Mouse (Mus musculus) hindlimb bud, embryonic 11.5 days (tissue): ENCODE measurements around the gene Mink1.
A peak's percentile ranks its signal among the peaks of the same experiment; 100 is the strongest.

Source experiments
- DNase-seq: peaks from one replicate; pipeline ENCODE4 v3.0.0-alpha.2; 2012; ENCODE audit warnings: low read depth, low spot score; ENCODE audit errors: extremely low spot score

Mink1 gene

DNA sequence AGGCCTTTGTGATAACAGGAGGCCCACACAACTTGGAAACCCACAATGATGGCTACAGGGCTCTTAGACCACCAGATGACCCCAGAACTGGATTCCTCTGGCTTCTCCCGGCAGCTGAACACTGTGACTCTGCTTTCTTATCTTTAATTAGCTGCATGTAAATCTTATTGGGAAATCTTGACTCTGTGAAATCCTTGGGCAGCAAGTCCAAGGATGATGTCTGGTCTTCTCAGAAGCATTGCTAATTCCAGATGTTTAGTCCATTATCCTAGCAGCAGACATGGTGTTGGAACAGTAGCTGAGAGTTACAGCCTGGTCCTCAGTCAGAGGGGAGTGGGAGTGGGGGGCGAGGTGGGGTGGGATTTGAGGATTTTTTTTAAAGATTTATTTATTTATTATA, 65.8 kb downstream of the Mink1 start:
- no peak for DNase-seq

DNA sequence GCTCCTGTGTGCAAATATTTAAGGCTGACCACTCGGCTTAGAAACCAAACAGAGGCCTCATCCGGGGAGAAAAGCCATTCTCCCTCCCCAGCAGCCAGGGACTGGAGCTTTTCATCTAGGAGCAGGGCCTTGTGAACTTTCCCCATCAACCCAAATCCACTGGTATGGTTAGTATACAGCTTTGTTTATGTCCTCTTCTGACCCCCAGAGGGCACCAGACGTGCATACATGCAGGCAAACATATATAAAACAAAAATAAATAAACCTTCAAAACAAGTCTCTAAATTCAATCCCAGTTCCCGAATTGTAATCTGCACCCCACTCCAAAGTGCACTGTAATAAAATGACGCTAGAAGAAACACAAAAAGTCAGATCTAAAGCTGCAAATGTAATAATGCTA, 66.9 kb downstream of the Mink1 start:
- no peak for DNase-seq

DNA sequence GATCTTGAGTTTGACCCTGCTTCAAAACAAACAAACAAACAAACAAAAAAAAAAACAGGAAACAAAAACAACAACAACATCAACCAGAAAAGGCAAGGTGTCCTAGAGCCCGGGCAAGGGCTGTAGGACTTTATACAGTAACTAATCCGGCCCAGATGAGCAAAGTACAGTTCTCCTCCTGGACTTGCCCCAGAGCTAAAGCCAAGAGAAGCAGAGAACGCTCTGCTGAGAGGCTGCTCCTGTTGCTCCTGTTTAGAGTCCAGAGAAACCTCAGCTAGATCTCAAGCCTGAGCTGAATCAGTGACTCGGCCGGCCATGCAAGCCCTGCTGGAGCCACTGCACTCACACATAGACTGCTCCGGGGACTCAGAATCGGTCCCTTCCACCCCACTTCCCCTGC, 67.4 kb downstream of the Mink1 start:
- no peak for DNase-seq

DNA sequence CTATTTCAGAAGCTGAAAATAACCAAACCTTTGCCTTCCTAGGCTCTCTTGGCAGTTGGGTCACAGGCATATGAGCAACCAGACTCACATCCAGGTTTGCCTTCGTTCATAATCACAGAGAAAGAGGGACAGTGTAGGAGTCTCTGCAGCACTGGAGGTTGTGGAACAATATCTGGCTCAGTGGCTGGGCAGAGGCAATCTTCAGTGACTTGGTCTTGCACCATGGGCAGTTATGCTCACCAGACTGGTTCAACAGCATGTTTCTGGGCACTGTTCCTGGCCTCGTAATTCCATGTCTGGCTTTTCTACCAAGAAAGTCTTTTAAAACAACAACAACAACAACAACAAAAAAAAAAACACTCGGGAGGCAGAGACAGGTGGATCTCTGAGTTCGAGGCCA, 72.9 kb downstream of the Mink1 start:
- DNase-seq = no peak

DNA sequence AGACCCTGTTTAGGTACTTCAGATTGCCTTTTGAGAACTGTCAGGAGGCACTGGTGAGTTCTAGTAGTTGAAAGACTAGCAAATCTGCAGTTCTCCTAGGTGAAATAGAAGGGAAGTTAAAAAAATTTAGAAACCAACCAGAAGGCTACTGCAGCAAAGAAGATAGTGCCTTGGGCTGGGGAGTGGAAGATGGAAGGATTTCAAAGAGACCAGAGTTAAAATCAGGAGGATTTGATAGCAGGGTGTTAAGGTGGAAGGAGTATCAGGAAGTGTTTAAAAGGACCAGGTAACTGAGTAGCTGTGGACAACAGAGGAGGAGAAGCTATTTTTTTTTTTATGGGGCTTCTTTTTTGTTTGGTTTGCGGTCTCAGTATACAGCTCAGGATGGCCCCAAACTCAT, 75.1 kb downstream of the Mink1 start:
- no peak for DNase-seq

DNA sequence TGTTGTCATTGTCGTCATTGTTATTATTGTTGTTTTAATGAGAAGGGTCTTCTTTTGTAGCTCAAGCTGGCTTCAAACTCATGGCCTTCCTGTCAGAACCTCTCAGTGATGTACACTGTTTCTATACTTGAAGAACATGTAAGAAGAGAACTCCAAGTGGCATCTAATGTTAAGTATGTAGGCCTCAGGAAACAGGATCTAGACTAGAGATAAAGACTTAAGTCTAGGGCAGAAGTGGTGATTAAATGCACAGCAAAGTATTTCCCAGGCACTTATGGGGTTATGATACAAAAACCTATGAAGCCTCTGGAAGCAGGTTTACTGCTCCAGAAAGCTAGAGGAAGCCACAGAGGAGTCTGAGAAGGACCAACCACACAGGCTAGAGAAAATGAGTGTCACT, 75.6 kb downstream of the Mink1 start:
- DNase-seq = no peak

DNA sequence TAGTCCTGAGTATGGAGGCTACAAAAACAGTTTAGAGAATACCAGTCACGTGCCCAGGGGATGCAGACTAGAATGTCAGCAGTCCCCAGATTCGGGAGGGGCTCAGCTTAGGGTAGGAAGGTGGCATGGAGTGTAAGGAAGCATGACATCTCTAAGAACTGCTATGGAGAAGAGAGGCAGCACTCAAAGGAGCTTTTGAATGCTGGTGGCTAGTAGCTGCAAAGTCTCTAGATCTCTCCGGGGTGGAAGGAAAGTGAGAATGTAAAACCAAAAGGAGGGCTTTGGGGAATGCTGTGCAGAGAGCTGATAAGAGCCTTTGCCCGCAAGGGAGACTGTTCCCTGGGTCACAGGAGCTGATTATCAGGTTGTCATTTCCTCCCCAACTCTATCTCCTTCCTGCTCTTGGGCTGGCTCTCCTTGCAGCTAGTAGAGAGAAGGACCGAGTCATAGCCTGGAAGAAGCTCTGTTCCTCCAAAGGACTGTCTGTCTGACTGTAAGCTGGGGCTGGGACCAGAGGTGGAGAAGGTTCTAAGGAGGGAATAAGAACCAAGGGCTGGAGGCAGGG, 76.1 kb downstream of the Mink1 start, which contains the start of gene Gp1ba:
TSS of gene Gp1ba (plus strand) at position 409 of the 565 bp plus-strand sequence.
- DNase-seq = no peak

DNA sequence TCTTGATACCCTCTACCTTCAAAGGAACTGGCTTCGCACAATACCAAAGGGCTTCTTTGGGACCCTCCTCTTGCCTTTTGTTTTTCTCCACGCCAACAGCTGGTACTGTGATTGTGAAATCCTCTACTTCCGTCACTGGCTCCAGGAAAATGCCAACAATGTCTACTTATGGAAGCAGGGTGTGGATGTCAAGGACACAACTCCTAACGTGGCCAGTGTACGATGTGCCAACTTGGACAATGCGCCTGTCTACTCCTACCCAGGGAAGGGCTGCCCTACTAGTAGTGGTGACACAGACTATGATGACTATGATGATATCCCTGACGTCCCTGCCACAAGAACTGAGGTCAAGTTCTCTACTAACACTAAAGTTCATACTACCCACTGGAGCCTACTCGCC, 77.3 kb downstream of the Mink1 start:
- DNase-seq = no peak

DNA sequence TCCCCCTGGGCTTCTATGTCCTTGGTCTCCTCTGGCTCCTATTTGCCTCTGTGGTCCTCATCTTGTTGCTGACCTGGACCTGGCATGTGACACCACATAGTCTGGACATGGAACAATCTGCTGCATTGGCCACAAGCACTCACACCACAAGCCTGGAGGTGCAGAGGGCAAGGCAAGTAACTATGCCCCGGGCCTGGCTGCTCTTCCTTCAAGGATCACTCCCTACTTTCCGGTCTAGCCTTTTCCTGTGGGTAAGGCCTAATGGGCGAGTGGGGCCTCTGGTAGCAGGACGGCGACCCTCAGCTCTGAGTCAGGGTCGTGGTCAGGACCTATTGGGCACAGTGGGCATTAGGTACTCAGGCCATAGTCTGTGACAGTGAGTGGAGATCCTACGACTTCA, 78.6 kb downstream of the Mink1 start:
- no peak for DNase-seq

DNA sequence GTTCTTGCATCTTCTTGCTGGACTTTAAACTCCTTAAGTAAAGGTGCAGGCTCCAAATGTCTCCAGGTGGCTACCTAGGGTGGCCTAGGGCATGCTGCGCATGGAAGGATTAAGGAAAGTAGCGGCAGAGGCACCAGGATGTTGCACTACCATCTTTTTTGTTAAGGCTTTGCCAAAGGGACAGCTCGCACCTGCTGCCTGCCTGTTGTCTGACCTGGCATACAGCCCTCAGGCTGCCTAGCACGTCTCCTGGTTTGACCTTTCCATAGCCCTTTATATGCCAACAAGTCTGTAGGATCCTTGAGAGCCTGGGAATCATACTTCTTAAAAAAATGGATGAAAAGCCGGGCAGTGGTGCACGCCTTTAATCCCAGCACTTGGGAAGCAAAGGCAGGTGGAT, 80.4 kb downstream of the Mink1 start:
- DNase-seq = no peak

DNA sequence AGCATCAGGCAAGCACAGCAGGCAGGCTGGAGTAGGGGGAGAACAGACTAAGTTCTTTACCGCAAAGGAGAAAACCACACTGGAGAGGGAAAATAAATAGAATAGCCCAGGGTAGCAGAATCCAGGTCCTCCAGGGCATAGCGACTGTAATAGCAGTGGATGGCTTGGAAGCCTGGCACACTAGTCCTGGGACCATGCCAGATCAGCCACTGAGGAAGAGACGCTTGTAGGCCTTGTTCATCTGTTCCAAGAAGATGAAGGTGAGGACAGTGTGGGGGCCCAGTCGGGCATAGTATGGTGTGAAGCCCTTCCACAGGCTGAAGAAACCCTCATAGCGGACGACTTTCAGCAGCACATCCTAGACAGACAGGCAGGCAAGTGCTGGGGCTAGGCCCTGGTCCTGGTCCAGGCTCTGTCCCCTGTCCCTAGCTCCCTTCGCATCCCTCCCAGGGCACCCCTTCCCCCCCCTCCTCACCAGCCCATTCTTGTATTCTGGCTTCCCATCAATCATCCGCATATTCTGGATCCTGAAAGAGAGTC, 82.0 kb downstream of the Mink1 start:
- DNase-seq = no peak

DNA sequence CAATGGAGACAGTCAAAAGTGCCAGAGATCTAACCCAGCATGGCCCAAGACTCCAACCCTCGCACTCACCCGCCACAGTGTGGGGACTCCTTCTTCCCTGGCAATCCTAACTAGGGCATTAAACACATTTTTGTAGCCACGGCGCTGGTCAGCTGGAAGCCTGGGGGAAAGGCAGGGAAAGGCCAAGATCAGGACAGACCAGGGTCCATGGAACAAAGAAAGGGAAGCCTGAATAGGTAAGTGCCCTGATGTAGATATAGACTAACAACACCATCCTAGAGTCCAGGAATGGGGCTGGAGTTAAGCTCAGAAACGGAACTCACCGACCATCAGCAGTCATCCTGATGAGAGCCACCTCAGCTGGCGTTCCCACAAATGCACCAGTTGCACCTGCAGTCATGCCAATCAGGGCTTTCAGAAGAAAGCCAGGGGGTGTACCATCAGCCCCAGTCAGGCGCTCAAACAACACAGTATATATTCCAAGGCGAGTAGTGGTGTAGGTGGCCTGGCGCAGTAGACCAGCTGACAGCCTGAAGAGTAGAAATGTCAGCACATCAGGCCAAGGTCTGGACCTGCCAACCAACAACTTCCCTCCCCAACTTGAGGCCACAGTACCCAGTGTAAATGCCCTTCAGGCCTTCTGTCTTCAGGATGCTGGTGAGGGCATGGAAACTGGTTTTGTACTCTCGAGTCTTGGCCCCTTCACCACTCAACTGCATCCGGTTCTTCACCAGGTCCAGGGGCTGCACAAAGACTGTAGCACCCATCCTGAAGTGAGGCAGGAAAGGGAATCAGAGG, 83.0 kb downstream of the Mink1 start:
- no peak for DNase-seq

DNA sequence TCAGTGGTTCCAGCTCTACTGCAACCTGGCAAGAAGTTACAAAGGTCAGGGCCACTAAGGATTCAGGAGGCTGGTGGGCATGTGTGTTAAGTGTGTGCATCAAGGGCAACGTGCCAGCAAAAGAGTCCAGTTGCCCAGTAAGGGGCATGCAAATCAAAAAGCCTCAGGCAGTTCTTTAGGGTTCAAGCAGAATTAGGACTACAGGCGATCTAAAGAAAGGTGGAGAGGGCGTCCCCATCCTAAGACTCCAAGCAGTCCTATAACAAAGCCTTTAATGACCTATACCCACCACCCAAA, 83.5 kb downstream of the Mink1 start:
- DNase-seq = no peak

DNA sequence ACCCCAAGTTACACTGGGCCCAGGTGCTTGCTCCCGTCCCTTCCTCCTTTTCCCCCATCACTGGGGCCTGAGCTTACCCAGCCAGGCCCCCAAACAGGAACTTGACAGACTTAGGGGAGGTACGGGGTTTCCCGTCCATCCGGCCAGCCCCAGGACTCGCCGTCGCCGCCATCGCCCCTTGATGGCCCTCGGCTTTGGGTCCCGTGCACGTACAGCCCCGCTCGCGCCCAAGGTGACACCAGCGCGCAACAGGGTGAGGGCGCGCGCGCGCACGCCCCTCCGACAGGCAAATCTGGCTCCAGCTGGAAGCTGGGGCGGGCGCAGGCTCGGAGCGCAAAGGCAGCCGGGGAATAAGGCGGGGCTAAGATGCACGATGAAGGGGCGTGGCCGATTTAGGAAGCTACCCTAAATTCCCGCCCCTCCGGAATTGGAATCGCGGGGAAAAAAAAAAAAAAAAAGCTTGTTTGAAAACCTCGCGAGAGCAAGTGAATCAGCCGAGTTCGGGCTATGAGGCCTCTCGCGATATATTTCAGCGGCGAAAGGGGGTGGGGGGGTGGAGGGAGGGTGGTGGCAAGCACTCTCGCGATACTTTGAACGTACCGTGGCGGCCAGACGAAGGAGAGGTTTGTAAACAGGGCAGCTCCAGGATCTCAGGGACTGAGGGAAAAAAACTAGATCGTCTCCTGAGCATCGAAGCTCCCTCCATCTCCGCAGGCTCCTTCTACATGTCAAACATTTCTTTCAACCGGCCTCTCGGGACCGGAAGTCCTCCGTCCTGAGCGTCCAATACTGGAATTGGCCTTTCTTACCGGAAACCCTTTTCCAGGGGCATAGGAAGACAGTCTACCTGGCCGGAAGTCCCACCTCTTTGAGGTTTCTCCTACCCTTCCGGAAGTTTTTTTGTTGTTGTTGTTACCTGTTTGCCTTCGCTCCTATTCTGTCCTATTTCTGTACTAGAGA, 84.3 kb downstream of the Mink1 start, which contains the start of the genes Rnf167 and Slc25a11:
TSS of gene Rnf167 (plus strand) at position 545 of the 960 bp plus-strand sequence.
TSS of gene Slc25a11 (minus strand) at position 789 of the 960 bp plus-strand sequence.
- peak; percentile 97 for DNase-seq

DNA sequence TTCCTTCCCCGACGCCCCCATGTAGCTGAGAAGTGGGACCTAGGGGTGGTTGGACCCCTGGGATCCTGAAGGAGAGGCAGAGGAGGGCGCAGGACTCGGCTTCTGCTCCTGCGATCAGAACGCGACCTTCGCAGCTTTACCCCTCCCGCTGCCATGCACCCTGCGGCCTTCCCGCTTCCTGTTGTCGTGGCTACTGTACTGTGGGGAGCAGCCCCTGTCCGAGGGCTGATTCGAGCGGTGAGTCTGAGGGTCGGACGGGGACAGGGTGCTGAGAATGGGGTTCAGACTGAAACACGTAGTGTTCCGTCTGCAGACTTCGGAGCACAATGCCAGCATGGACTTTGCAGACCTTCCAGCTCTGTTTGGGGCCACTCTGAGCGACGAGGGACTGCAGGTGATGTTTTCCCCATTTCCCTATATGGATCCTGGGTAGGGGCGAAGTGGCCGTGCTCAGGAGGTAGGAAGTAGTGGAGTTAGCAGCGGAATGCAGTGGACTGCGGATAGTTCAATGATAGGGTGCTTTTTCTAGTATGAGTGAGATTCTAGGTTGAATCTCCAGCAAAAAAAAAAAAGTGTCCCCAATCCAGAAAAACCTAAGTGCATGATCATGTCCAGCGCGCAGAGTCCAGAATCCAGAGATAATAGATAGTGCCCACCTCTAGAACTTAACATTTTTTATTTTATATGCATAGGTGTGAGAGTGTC, 85.2 kb downstream of the Mink1 start:
- DNase-seq = no peak

DNA sequence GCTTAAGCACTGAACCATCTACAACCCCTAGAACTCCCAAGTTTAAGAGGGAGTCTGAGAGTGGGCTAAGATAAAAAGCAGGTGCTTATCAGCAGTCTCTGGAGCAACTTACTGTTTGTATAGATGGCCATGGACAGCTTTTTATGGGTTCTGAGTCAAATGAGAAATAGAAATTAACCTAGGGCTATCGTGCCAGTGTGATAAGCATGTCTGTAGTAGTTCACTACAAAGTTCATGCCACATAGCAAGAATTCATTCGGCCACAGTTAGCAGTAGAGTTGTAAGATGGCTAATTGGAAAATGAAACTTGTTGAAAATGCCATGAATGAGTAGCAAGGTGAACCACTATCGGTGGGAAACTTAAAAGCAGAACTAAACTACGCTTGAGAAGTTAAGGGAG, 85.8 kb downstream of the Mink1 start:
- no peak for DNase-seq

DNA sequence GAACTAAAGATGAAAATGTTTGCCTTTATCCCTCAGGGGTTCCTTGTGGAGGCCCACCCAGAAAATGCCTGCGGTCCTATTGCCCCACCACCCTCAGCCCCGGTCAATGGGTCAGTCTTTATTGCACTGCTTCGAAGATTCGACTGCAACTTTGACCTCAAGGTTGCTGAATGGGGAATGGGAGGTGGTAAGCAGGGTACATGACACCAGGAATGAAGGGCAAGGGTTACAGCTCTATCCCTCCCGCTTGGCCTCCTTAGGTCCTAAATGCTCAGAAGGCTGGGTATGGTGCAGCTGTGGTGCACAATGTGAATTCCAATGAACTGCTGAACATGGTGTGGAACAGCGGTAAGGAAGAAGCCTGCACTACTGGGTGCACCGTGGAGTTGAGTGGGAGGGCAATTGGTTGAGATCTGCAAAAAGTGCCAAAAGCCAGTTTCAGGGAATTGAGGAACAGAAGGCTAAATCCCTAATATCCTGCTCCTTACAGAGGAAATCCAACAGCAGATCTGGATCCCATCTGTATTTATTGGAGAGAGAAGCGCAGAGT, 86.6 kb downstream of the Mink1 start:
- no peak for DNase-seq

DNA sequence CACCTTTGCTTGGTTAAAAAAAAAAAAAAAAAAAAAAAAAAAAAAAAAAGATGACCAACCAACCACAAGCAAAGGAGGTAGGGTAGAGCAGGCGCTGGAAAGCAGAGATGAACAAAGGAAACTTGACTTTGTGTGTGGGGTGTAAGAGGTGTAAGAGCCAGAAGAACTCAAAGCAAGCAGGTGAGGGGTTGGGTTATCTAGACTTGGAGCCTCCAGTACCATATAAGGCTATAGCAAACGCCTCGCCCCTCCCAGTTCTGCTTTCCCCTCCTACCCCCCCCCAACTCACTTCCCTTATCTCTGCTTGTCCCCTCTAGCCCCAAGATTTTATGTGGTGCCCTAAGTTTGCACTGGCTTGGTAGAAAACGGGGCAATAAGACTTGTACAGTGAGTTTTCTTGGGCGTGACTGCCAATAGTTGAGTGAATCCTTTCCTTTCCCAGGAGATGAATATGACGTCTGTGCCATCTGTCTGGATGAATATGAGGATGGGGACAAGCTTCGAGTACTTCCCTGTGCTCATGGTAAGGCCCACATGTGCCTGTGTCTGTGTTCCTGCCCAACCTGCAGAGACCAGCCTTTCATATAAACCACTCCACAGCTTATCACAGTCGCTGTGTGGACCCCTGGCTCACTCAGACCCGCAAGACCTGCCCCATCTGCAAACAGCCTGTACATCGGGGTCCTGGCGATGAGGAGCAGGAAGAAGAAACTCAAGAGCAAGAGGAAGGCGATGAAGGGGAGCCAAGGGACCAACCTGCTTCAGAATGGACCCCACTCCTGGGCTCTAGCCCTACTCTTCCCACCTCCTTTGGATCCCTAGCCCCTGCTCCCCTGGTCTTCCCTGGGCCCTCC, 87.9 kb downstream of the Mink1 start:
- no peak for DNase-seq

DNA sequence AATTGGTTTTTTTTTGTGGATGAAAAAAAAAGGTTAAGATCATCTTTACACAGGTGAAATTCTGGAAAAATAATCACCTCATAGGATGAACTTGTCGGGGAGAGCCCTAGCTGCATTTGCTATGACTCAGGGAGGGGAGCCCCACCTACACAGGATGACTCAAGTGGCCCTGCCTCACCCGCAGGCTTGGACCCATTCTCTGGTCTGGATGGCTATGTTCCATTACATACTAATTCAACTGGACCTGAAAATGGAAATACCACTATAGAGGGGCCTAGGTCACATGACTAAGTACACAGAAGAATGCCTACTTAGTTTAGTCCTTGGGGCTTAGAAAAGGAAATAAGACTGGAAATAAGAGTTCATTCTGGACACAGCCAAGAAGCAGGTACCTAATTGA, 88.7 kb downstream of the Mink1 start:
- DNase-seq = no peak
